Mouse (Mus musculus) brown adipose tissue, adult 24 weeks (tissue): ENCODE measurements around the gene Rhoc. TPM values are rescaled to one million over a fixed set of nuclear protein-coding genes. Genes with fewer than 3 reads are reported as not detected.
A peak's percentile ranks its signal among the peaks of the same experiment; 100 is the strongest.

Source experiments
- H3K27ac ChIP-seq: fragments of 200-500 bp; replicated peaks from 2 replicates; pipeline ENCODE4 v1.5.1; 2012; ENCODE audit warnings: low read depth, mild to moderate bottlenecking, low read length
- H3K4me1 ChIP-seq: fragments of 200-500 bp; 2 replicates; pipeline ENCODE4 v1.6.1; 2012; ENCODE audit warnings: low read length, mixed read lengths; ENCODE audit not compliant: control insufficient read depth, insufficient read depth, insufficient read length
- H3K4me3 ChIP-seq: fragments of 200-500 bp; 2 replicates; pipeline ENCODE4 v1.5.1; 2012; ENCODE audit warnings: low read depth, mild to moderate bottlenecking, low read length, moderate library complexity; ENCODE audit not compliant: insufficient read depth
- polyA plus RNA-seq: library from polyadenylated mRNA; stranded (reverse); fragments of >200 nt; gene quantifications from 2 replicates; pipeline ENCODE4 v1.2.4, GENCODE M21; 2012; ENCODE audit not compliant: missing spikeins, insufficient read depth, insufficient read length

Rhoc gene
- polyA plus RNA-seq, 1 experiment = 56.0 TPM

DNA sequence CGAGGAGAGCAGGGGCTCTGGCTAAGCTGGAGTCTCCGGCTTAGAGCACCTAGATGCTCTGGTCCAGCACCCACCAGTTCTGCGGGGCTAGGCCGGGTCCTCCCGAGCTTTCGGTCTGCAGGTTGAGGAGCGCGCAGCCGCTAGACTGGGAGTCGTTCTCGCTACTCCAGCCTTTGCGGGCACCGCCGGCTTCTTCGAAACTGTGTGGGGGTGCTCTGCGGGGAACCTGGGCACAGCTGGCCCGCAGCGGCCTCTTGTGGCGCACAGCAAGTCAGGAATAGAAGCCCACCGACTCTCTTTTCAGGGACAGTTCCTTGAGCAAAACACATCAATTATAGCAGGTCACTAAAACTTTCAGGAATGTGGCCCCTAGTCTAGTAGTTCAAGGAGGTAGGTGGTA is 10.8 kb upstream of the Rhoc start:
- Histone ChIP-seq H3K4me3 (no peak overlapping the region), H3K27ac (no peak overlapping the region), H3K4me1 (peaks cover 4% of the 10 kb centered on the region; the same call in 1 of the 2 replicates)

DNA sequence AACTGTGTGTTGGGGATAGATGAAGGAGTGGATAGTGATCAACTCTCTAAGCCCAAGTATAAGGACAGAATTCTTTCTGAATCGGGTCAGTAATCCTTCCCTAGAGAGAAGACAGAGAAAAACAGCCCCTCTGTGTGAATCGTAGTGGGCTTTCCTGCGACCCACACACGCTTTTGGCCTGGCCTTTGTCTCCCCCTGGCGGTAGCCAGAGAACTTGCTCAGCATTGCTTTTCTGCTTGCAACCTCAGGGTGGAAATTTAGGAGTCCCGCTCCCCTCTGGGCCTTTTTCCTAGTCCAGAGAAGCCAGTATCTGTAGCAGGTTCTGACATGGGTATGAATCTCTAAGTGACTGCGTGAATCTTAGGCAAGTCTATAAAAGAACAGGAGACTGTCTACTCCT is 8.2 kb upstream of the Rhoc start:
- Histone ChIP-seq H3K4me1 (peaks cover 6% of the 10 kb centered on the region; the same call in 1 of the 2 replicates), H3K27ac (no peak overlapping the region), H3K4me3 (no peak overlapping the region)

DNA sequence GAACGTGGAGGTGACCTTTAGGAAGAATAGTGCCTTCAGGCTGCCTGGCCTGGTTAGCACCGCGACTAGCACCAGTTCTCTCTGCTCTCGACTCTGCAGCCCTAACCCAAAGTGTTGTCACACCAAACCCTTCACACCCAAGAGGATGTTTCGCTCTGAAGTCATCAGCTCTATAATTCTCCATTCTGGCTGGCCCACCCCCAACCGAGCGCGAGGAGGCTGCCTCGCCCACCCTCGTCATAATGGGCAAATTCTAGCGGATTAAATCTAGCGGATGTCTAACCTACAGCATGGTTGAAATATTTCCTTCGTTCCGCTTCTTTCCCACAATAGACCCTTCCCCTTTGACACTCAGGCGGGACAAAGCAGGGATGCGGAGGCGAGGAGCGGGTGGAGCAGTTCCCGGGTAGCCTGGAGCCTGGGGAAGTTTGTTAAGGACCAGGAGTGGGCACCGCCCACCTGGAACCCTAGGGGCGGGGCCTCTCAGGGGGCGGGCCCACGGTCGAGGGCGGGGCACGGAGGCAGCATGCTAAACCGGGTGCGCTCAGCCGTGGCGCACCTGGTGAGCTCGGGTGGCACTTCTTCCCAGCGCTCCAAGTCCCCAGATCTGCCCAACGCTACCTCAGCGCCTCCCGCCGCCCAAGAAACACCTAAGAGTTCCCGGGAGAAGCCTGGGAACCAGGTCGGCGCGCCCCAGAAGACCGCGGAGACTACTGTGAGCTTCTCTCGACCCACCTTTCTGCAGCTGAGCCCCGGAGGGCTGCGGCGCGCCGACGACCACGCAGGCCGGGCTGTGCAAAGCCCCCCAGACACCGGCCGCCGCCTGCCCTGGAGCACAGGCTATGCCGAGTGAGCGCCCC is 7.4 kb upstream of the Rhoc start, which contains the start of gene Ppm1j:
TSS of gene Ppm1j (plus strand) at position 496 of the 860 bp plus-strand sequence.
- Histone ChIP-seq H3K4me1 (peaks cover 6% of the 10 kb centered on the region; the same call in 1 of the 2 replicates), H3K4me3 (peak within 1 kb of the TSS; percentile 66), H3K27ac (peak within 1 kb of the TSS; percentile 42)

DNA sequence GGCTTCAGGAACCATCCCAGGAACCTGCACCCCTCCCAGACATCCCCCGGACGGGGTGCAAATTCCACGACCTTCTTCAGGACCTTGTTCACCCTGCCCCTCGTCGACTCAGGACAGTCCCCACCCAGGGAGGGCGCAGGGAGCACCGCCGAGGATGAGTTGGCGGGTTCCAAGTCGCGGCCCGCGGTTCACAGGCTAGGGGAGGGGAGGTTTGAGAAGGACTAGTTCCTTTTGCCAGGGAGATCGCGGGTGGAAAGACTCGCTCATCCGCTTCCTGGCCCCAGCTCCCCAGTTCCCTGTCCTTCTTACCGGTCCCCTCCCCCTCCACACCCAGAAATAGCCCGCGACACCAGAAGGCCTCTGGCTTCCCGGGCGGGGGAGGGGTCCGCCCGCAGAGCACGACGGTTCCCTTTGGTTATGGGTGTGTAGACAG is 6.7 kb upstream of the Rhoc start, which contains the start of gene Fam19a3:
TSS of gene Fam19a3 (minus strand) at position 370 of the 433 bp plus-strand sequence.
- peak within 1 kb of the TSS; percentile 42 for H3K27ac ChIP-seq

DNA sequence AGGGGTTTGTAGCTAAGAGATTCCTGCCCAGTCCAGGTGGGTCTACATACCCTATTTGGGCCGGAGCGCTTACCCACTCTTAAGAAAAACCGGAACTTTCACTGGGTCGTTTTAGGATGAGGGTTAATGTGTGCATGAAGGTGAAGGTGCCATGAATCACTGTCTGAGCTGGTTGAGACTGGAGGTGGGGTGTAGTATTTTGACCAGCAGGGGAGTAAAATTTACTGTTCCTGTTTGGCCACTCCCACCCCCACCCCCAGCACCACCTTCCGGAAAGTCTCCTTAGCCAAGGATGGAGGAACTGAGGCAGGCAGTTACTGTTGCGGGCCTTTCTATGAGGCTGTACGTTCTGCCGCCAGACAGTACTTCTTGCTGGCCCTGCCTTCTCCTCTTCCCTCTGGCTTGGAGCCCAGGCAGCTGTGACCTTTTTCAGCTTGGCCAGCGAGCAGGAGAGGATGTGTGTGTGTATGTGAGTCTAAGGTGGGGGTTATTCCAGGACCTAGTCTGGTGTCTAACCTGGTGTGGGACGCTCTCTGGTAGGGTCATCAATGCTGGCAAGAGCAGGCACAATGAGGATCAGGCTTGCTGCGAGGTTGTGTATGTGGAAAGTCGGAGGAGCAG is 6.0 kb upstream of the Rhoc start:
- H3K4me1 ChIP-seq = peaks cover 6% of the 10 kb centered on the region; the same call in 1 of the 2 replicates
- peak overlapping the region; percentile 66 for H3K4me3 ChIP-seq
- peak overlapping the region; percentile 42 for H3K27ac ChIP-seq

More for the DNA sequence above, 6.7 kb upstream of the Rhoc start, which contains the start of gene Fam19a3:
- Histone ChIP-seq H3K4me3 (peak within 1 kb of the TSS; percentile 66), H3K4me1 (peaks cover 6% of the 10 kb centered on the region; the same call in 1 of the 2 replicates)

DNA sequence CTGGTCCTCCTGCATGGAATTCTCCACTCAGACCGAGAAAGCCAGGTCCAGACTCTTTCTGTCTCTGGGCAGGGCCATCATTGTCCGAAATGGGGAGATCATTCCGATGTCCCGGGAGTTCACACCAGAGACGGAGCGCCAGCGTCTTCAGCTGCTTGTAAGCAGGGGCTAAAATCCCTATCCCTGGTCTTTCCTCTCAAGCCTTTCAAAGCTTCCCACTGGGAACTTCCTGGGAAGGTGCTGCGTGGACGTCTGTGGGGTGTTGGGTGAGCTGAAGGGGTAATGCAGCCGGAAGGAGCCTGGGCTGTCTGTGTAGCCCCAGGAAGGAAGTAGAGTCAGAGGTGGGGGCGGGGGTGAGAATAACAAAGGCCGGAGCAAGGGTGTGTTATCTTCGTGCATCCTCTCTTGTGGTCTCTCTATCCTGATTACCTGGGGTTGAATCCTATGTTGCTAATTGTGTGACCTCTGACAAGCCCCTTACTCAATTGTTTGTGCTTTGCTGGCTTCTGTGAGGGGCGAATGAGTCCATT is 4.1 kb upstream of the Rhoc start:
- H3K4me3 ChIP-seq = no peak overlapping the region
- peaks cover 6% of the 10 kb centered on the region; the same call in 1 of the 2 replicates for H3K4me1 ChIP-seq
- H3K27ac ChIP-seq = peak overlapping the region; percentile 37; the same call in 1 of the 2 replicates

DNA sequence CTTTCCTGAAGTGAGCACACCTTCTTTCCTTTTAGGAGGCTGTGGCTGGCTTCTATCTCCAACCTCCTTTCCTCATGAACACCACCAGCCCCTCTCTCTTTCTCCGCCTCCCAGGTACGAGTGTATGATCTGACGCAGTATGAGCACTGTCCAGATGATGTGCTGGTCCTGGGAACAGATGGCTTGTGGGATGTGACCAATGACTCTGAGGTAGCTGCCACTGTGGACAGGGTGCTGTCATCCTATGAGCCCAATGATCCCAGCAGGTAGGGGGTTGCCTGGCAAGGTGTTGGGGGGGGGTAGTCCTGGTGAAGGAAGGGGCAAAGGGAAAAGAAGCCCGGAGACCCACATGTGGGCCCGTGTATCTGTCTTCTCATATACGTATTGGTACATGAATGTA is 2.9 kb upstream of the Rhoc start:
- H3K4me1 ChIP-seq = peaks cover 9% of the 10 kb centered on the region; the same call in 1 of the 2 replicates
- no peak overlapping the region for H3K4me3 ChIP-seq
- no peak overlapping the region for H3K27ac ChIP-seq

DNA sequence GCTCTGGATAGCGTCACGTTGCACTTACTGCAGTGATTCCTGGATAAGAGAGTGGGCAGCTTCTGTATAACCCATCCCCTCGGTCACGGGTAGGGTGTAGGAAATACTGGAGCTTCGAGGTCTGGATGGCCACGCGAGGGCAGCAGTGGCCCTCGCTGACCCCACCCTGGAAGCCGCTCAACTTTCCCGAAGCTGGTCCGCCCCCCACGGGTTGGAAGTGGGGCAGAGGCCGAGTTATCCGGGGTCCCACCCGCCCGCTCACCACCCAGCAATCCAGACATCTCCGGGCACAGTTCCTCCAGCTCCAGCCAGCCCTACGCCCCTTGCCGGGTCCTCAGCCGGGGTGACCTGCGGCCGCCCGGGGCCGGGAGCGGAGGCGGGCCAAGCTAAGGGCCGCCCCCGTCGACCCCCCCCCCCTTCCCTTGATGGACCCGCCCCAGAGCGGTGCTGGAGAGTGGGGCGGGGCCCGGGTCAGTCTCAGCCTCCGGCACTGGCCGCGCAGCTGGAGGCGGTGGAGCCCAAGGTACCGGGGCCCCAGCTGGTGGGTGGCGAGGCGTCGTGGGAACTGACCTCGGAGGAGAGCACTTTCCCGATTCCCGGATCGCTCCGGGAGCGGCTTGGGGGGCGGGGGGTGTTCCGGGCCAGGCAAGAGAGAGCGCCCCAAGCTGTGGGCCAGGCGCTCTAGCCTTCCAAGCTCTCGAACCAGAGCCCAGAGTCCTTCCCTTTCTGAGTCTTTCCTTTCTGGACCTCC is 561 bp downstream of the Rhoc start:
- peak overlapping the region; percentile 92 for H3K4me3 ChIP-seq
- H3K27ac ChIP-seq = peak overlapping the region; percentile 99
- peaks cover 20% of the 10 kb centered on the region for H3K4me1 ChIP-seq

DNA sequence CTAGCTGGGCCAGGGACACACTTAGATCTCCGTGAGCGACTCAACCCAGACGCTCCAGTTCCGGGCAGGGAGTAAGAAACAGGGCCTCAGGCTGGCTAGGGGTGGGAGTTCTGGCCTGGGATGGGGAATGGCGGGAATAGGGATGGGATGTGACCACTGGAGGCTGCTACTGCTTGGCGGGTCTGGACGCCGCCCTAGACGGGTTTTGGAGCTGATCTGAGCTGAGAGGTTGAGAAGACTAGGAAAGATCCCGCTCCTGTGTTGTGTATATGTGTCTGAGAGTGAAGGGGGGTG is 1.1 kb downstream of the Rhoc start:
- peak overlapping the region; percentile 99 for H3K27ac ChIP-seq
- H3K4me1 ChIP-seq = peaks cover 23% of the 10 kb centered on the region
- peak overlapping the region; percentile 92 for H3K4me3 ChIP-seq

DNA sequence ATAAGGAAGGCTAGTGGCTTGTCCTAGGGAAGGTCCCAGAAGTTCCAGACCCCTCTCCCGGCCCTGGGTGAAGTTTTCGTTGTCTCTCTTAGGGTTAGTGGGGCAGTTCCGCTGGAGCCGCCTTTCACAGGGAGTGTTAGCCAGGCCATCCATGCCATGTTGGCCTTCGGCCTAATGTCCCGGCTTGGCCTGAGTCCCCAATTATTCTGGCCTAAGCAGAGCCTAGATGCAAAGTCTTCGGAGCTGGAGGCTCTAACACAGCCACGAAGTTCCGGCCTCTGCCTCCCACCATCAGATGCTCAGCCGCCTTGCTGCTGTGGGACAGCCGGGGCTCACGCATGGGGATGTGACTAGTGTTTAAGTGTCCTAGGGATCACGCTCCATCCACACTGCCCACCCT is 1.6 kb downstream of the Rhoc start:
- H3K27ac ChIP-seq = peak overlapping the region; percentile 99
- peaks cover 23% of the 10 kb centered on the region for H3K4me1 ChIP-seq
- H3K4me3 ChIP-seq = peak overlapping the region; percentile 92

DNA sequence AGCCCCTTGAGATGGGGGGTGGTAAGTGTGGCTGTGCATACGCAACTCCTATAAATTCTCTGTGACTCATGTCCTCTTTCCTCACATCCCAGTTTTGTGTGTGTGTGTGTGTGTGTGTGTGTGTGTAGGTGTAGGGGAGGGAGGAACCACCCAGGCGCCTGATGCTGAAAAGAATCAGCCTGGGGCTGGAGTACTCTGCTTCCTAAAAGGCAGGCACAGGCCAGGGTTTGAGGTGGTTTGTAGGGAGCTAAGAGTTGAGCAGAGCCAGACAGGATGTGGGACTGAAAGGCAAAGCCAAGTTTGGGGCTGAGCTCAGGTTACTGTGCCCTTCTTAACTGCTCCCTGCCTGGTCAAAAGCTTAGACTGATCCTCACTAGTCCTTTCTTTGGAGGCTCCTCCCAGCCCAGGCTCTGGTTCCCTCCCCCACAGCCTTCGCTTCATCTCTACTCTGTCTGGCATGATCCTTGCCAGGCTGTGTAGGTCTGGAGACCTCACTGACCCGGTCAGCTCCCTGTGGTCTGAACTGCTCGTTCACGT is 2.3 kb downstream of the Rhoc start:
- Histone ChIP-seq H3K27ac (peak overlapping the region; percentile 99), H3K4me3 (peak overlapping the region; percentile 92), H3K4me1 (peaks cover 23% of the 10 kb centered on the region)

DNA sequence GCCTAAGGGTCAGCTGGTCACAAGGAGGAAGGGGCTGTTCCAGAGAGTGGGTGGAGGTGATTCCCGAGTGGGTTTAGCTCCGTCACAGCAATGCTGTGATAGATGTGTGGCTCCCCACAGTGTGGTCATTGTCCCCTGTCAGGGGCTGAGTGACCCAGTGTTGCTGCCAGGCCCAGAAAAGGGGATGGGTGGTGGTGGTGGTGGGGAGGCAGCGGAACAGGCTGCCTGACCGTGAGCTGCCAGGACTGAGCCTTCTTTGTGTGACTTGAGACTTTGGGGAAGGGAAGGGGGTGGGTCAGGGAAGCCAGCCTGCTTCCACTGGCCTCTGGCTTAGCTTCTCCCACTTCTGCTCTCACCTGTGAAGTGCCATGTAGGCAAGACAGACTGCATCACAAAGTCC is 2.8 kb downstream of the Rhoc start:
- H3K4me1 ChIP-seq = peaks cover 23% of the 10 kb centered on the region
- H3K27ac ChIP-seq = peak overlapping the region; percentile 99
- peak overlapping the region; percentile 92 for H3K4me3 ChIP-seq

DNA sequence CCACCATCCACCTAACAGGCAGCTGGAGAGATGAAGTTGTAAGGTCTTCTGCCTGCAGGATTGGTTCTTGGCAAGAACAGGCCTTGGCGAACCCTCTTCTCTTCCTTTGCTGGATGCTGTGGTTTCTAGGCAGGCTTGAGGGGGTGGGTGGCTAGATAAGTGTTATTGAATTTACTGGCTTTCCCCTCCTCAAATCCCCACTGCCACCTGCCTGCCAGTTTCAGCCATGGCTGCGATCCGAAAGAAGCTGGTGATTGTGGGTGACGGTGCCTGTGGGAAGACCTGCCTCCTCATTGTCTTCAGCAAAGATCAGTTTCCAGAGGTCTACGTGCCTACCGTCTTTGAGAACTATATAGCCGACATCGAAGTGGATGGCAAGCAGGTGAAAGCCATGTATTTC is 3.5 kb downstream of the Rhoc start:
- H3K4me1 ChIP-seq = peaks cover 23% of the 10 kb centered on the region
- H3K27ac ChIP-seq = peak overlapping the region; percentile 33; the same call in 1 of the 2 replicates
- peak overlapping the region; percentile 92 for H3K4me3 ChIP-seq

DNA sequence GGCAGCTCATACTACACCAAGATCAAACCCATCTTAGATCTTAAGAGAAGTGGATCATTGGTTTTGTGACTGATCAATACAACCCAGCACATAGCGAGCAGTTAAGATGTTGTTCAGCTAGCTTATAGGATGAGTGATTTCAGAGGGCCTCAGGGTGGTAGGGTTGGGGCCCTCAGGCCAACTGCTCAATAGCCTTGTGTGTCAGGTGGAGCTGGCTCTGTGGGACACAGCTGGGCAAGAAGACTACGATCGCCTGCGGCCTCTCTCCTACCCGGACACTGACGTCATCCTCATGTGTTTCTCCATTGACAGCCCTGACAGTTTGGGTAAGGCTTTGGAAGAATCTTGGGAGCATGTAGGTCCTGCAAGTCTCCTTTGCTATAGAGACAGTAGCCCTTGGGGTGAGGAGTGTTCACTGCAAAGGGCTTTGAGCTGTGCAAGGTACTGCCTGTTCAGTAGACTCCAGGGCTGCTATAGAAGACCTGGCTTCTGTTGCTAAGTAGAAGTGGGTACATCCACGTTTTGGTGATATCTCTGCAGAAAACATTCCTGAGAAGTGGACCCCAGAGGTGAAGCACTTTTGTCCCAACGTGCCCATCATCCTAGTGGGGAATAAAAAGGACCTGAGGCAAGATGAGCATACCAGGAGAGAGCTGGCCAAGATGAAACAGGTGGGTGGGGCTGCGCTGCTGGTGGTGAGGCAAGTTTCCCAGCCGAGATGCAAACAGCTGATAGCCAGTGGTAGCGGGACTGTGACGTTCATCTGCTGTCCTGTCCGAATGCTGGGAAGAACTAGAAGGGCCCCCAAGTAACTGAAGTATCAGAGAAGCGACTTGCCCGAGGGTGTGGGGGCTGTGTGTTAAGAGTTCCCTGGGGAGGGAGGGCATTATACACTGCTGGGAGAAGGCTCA is 4.4 kb downstream of the Rhoc start:
- H3K4me1 ChIP-seq = peaks cover 23% of the 10 kb centered on the region
- no peak overlapping the region for H3K27ac ChIP-seq
- H3K4me3 ChIP-seq = no peak overlapping the region
